8 mouse cellular contexts compared by ENCODE assay signal in genomic region chr12:76534641-76535283, GRCm38 (mm10). TPM values are rescaled to one million over a fixed set of nuclear protein-coding genes. Genes with fewer than 3 reads are reported as not detected.
DNase-seq lines count a peak whose midpoint lies in the region; ATAC-seq and TF ChIP-seq lines count a peak whose summit lies in the region.

No protein-coding gene starts in this region.

- peak overlapping the region; percentile 69; the same call in 1 of the 2 replicates for H3K4me3 ChIP-seq in lung, postnatal 0 days (ENCODE audit: low read depth, low read length)
- H3K4me3 ChIP-seq in embryonic facial prominence, embryonic 12.5 days, result peak overlapping the region; percentile 71
- peak overlapping the region; percentile 83 for H3K4me3 ChIP-seq in intestine, embryonic 14.5 days (ENCODE audit: low read depth, low read length)
- H3K4me3 ChIP-seq in neural tube, embryonic 12.5 days, result no peak overlapping the region

- intact Hi-C loops in gastrocnemius, postnatal 14 days (cut with DNase I; ENCODE audit: low total_unique reads), result no loop called here

- no peaks in the 10 kb centered on the region for H3K9me3 ChIP-seq in lung, postnatal 0 days (ENCODE audit: low read length)
- peaks cover 4% of the 10 kb centered on the region; the same call in 1 of the 2 replicates for H3K9me3 ChIP-seq in embryonic facial prominence, embryonic 12.5 days
- no peaks in the 10 kb centered on the region for H3K9me3 ChIP-seq in intestine, embryonic 14.5 days (ENCODE audit: control insufficient read depth, low read length)
- H3K9me3 ChIP-seq in neural tube, embryonic 12.5 days, result no peaks in the 10 kb centered on the region

- H3K27ac ChIP-seq in lung, postnatal 0 days (ENCODE audit: low read length), result no peak overlapping the region
- H3K27ac ChIP-seq in embryonic facial prominence, embryonic 12.5 days, result no peak overlapping the region
- peak overlapping the region; percentile 84; the same call in 1 of the 2 replicates for H3K27ac ChIP-seq in intestine, embryonic 14.5 days (ENCODE audit: low read depth)
- no peak overlapping the region for H3K27ac ChIP-seq in neural tube, embryonic 12.5 days

- TF ChIP-seq CTCF in lung, postnatal 0 days (IDR thresholded peaks at IDR 0.05), result no peak

- H3K36me3 ChIP-seq in lung, postnatal 0 days (ENCODE audit: insufficient read depth, low read length), result no peaks in the 10 kb centered on the region
- H3K36me3 ChIP-seq in embryonic facial prominence, embryonic 12.5 days, result no peaks in the 10 kb centered on the region
- no peaks in the 10 kb centered on the region; the same call in 1 of the 2 replicates for H3K36me3 ChIP-seq in intestine, embryonic 14.5 days (ENCODE audit: control insufficient read depth, insufficient read depth, low read length)
- no peaks in the 10 kb centered on the region for H3K36me3 ChIP-seq in neural tube, embryonic 12.5 days

- TF ChIP-seq EP300 in lung, postnatal 0 days (IDR thresholded peaks at IDR 0.05), result no peak

- DNase-seq in lung, postnatal 0 days (ENCODE audit: low spot score), result no peak
- DNase-seq in lung, postnatal 10 days, result no peak
- DNase-seq in intestine, embryonic 14.5 days (ENCODE audit: low spot score), result peak; percentile 70
- DNase-seq in thymus, postnatal 10 days (ENCODE audit: low spot score in 2 of 2), result no peak
- no peak for DNase-seq in gastrocnemius, postnatal 14 days
- no peak for DNase-seq in urinary bladder, postnatal 36 days (ENCODE audit: low spot score in 2 of 2)

- H3K27me3 ChIP-seq in lung, postnatal 0 days (replicated peaks; ENCODE audit: insufficient read depth, low read length), result peaks cover 24% of the 10 kb centered on the region
- peaks cover 55% of the 10 kb centered on the region for H3K27me3 ChIP-seq in embryonic facial prominence, embryonic 12.5 days
- peaks cover 16% of the 10 kb centered on the region for H3K27me3 ChIP-seq in intestine, embryonic 14.5 days (replicated peaks; ENCODE audit: control insufficient read depth, insufficient read depth, low read length)
- H3K27me3 ChIP-seq in neural tube, embryonic 12.5 days (replicated peaks), result peaks cover 59% of the 10 kb centered on the region

- peaks cover 13% of the 10 kb centered on the region; the same call in 1 of the 2 replicates for H3K4me1 ChIP-seq in lung, postnatal 0 days (ENCODE audit: insufficient read depth, low read depth, low read length)
- peaks cover 16% of the 10 kb centered on the region; the same call in 1 of the 2 replicates for H3K4me1 ChIP-seq in embryonic facial prominence, embryonic 12.5 days
- peaks cover 25% of the 10 kb centered on the region; the same call in 1 of the 2 replicates for H3K4me1 ChIP-seq in intestine, embryonic 14.5 days (replicated peaks; ENCODE audit: control insufficient read depth, insufficient read depth, low read length)
- H3K4me1 ChIP-seq in neural tube, embryonic 12.5 days, result peaks cover 14% of the 10 kb centered on the region

- no peak overlapping the region for H3K9ac ChIP-seq in lung, postnatal 0 days (replicated peaks; ENCODE audit: low read depth)
- no peak overlapping the region for H3K9ac ChIP-seq in embryonic facial prominence, embryonic 12.5 days
- H3K9ac ChIP-seq in intestine, embryonic 14.5 days (ENCODE audit: low read length), result peak overlapping the region; percentile 79
- no peak overlapping the region for H3K9ac ChIP-seq in neural tube, embryonic 12.5 days

- peak overlapping the region; percentile 91 for H3K4me2 ChIP-seq in lung, postnatal 0 days (replicated peaks; ENCODE audit: low read depth, low read length)
- peak overlapping the region; percentile 95 for H3K4me2 ChIP-seq in embryonic facial prominence, embryonic 12.5 days (replicated peaks)
- peak overlapping the region; percentile 98 for H3K4me2 ChIP-seq in intestine, embryonic 14.5 days (ENCODE audit: low read length)
- peak overlapping the region; percentile 97; the same call in 1 of the 2 replicates for H3K4me2 ChIP-seq in neural tube, embryonic 12.5 days (replicated peaks)

- 19% methylated on average over 9 of the region's 9 CpGs for WGBS in lung, postnatal 0 days
- 14% methylated on average over 9 of the region's 9 CpGs for WGBS in embryonic facial prominence, embryonic 12.5 days
- WGBS in intestine, embryonic 14.5 days, result 10% methylated on average over 9 of the region's 9 CpGs
- WGBS in neural tube, embryonic 12.5 days, result 26% methylated on average over 9 of the region's 9 CpGs

- no peak for ATAC-seq in lung, postnatal 0 days
- no peak for ATAC-seq in embryonic facial prominence, embryonic 12.5 days (ENCODE audit: insufficient number of reproducible peaks, insufficient read depth, low FRiP score, low TSS enrichment)
- ATAC-seq in intestine, embryonic 14.5 days (replicated peaks; ENCODE audit: low FRiP score, low TSS enrichment, low read depth), result no peak
- no peak for ATAC-seq in neural tube, embryonic 12.5 days (ENCODE audit: low FRiP score, low read depth)

RNA-seq across cellular contexts. Expression of gene Plekhg3, which starts 4.1 kb away (rescaled TPM):
- 2.1 and 2.9 TPM in 2 replicates for polyA plus RNA-seq in lung, postnatal 0 days (2015; fragmentation: Nextera tagmentation; extraction: Ambion mirVana)
- polyA plus RNA-seq in embryonic facial prominence, embryonic 12.5 days (2016; fragmentation: Nextera tagmentation; extraction: Ambion mirVana), result 4.5 and 5.1 TPM in 2 replicates
- polyA plus RNA-seq in intestine, embryonic 14.5 days (2014; fragmentation: Nextera tagmentation; extraction: Ambion mirVana), result 9.5 and 10.4 TPM in 2 replicates
- 1.9 and 2.0 TPM in 2 replicates for polyA plus RNA-seq in neural tube, embryonic 12.5 days (2016; fragmentation: Nextera tagmentation; extraction: Ambion mirVana)
- total RNA-seq in gastrocnemius, postnatal 14 days (2021), result 10 to 100 TPM; 10.3 to 11.7 TPM
